Mouse (Mus musculus): Measurements from ENCODE around the gene Dab2ip.

GRCm38 (mm10) chr2:35678440-35678839, 120.4 kb downstream of the Dab2ip start:
- TF ChIP-seq CTCF (IDR thresholded peaks at IDR 0.05; ENCODE audit: control insufficient read depth, insufficient read depth, insufficient replicate concordance, low read depth, low read length) (no peak), POLR2A (IDR thresholded peaks at IDR 0.05; ENCODE audit: control insufficient read depth, low read depth, low read length) (no peak)

Data from testis, adult 2 months (tissue).